Mouse (Mus musculus) thymus, adult 2 months (tissue): ENCODE data around the gene Lce1m.

Experiments
- CTCF ChIP-seq: fragments of 200-500 bp; IDR thresholded peaks from 2 replicates; pipeline ENCODE4 v1.5.1; 2012; ENCODE audit warnings: mild to moderate bottlenecking, control low read depth, low read length, moderate library complexity, borderline replicate concordance; ENCODE audit not compliant: control insufficient read depth, poor library complexity, insufficient read depth; ENCODE audit errors: extremely low read depth
- POLR2A ChIP-seq: fragments of 200-500 bp; IDR thresholded peaks from 2 replicates; pipeline ENCODE4 v1.6.1; 2012; ENCODE audit warnings: mild to moderate bottlenecking, low read length, control low read depth, moderate library complexity; ENCODE audit not compliant: control insufficient read depth, poor library complexity, insufficient read depth; ENCODE audit errors: extremely low read depth

GRCm38 (mm10) chr3:93025486-93025885 is 6.6 kb upstream of the Lce1m start:
- TF ChIP-seq CTCF (no peak), POLR2A (no peak)
